Mouse (Mus musculus): ENCODE measurements around the gene Il4ra. TPM values are rescaled to one million over a fixed set of nuclear protein-coding genes. Genes with fewer than 3 reads are reported as not detected.
A peak's percentile ranks its signal among the peaks of the same experiment; 100 is the strongest.

Gene Il4ra
- total RNA-seq, 2 experiments from 2014 or later, result 13.2 to 19.1 TPM

DNA sequence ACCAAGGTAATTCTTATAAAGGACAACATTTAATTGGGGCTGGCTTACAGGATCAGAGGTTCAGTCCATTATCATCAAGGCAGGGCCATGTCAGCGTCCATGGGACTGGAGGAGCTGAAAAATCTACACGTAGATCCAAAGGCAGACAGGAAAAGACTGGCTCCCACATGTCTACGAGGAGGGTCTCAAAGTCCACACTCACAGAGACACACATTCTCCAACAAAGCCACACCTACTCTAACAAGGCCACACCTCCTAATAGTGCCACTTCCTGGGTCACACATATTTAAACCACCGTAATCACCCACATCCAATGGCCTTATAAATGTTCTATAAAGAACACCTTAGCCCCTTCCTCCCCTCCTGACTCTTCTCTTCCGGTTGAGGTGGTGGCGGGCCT, 5.2 kb upstream of the Il4ra start:
- intact Hi-C loops (cut with DNase I), result no loop called here
- DNase-seq, result no peak

DNA sequence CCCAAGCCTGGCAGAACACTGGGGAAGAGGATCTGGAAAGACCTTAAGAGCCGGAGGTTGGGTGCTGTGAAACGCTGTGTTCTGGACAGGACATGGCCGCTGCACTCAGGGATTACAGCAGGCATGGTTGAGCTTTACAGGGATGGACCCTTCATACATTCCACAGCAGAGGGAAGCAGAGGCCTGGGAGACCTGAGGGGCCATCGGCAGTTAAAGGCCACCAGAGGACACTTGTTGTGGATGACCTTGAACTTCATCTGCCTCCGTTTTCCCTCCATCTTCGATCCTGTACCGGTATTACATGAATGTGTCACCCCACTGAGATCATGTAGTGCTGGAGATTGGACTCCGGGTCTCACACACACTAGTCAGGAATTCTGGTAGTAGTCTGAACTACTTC, 2.0 kb upstream of the Il4ra start:
- no peak for DNase-seq
- intact Hi-C loops (cut with DNase I), result no loop called here

DNA sequence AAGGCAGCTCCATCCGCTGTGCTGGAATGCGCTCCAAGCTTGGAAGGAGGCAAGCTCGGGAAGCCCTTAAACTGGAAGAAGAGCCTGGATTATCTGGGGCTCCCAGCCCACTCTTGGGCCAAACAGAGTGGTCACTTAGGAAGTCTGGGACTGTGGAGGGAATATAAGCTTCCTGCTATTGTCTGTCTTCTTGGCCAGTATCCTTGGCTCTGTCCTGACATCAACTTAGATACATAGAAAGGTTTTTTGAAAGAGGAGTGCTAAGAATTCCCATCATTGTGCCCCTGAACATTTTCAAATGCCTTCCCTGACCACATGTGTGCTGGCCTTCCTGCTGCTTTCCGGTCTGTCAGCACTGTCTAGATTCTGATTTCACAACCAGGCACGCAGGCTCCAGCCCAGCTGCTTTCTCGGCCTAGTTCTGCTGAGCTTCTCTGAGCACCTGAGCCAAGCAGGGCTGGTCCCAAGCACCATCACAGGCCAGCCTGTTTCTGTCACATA, 989 bp upstream of the Il4ra start:
- intact Hi-C loops (cut with DNase I), result no loop called here
- DNase-seq, result peak; percentile 58 to 70

DNA sequence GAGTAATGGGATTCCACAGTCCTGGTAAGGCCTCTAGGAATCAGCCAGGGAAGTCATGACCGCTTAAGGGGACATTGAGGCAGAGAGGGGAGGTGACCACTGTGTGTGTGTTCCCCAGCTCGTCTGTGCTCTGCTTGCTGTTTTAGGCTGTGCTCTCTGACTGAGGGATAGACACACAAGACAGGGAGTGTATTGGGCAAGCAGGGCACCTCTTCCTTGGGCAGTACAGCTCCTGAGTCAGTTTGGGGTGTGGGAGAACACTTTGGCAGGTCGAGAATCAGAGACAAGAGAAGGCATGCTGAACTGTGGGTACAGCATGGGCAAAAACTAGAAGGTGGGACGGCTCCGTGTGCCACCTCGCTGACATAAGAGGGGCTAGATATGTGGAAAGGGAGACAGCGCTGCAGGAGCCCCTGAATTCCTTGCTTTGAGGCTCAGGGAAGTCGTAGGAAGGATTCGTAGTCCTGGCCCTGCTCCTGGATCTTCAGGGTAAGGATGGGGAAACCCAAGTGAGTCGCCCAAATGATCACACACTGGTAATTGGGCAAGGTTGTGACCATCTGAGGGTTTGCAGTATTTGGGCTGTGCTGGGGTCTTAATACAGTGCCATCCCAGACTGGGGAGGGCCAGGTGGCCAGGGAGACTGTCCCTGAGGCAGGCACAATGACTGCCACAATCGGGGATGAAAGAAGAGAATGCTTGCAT, 1.1 kb downstream of the Il4ra start:
- intact Hi-C loops (cut with DNase I), result loop anchor here (1.0 to 2.0 kb wide), 2 partner anchors 28 to 62 kb away; partner anchors contain the start of gene Nsmce1
- DNase-seq, result peak in 1 of 2 experiments; percentile 23

- no peak for DNase-seq
- intact Hi-C loops (cut with DNase I), result loop anchor here (2.0 kb wide), 1 partner anchor 63 kb away; the partner anchor contains the start of gene Nsmce1
Measured at GRCm38 (mm10) chr7:125553653-125554428, 1.9 kb downstream of the Il4ra start.

DNA sequence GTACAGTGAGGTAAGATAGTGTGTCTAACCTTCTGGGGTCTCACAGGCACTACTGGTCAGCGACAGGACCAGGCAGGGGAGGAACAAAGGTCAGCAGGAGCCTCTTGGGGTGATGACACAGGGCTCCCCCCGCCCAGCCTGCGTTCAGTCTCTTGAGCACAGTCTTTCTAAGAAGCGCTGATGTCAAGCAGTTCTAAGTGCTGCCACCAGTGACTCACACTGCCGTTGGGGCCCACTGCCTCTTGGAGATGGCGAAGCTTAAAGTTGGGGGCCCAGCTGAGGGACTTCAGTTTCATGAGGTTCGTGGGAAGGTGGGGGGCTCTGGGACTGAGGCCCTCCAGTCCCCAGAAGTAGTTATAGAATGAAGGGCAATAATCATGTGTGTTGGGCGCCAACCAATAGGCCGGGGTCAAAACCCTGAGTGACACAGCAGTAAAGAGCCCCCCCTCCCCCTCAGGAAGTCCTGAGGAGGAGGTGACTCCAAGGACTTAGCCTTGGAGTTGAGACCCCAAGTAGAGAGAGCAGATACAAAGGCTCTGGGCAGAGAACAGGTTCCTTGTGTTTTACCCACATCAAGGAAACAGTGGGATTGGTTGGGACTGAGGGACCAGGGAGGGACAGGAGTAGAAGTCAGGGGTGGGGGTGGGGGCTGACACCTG, 2.7 kb downstream of the Il4ra start:
- peak in 1 of 2 experiments; percentile 4 for DNase-seq
- intact Hi-C loops (cut with DNase I), result no loop called here

DNA sequence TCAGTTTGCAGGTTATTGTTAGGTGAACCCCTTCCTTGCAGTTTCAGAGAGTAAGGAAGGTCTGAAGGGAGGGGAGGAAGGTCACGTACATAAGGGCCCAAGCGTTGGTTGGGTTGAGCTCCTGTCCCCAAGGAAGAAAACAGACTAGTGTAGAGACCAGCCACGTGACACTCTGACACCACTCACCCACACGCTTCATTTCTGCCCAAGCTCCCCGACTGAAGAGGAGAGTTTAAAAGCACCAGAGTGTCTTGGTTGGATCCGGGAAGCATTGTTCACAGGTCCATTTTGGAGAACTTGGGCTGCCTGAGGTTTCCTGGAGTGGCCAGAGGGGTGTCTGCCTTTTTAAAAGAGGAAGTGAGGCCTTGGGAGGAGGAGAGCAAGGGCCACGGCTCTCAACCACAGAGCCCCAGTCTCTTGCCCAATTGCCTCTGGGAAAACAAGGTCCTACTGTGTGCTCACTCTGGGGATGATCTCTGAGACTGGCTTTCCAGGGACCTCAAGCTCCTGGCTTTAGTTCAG, 3.5 kb downstream of the Il4ra start:
- DNase-seq, result peak in 1 of 2 experiments; percentile 26
- intact Hi-C loops (cut with DNase I), result no loop called here

GRCm38 (mm10) chr7:125556096-125556495, 4.2 kb downstream of the Il4ra start:
- DNase-seq, result no peak
- intact Hi-C loops (cut with DNase I), result no loop called here

- DNase-seq, result peak in 1 of 2 experiments; percentile 19
- intact Hi-C loops (cut with DNase I), result no loop called here
Measured at GRCm38 (mm10) chr7:125556865-125557264, 4.9 kb downstream of the Il4ra start.

GRCm38 (mm10) chr7:125558401-125558945, 6.6 kb downstream of the Il4ra start:
- intact Hi-C loops (cut with DNase I), result no loop called here
- peak in 1 of 2 experiments; percentile 3 for DNase-seq

GRCm38 (mm10) chr7:125558997-125559396, 7.1 kb downstream of the Il4ra start:
- intact Hi-C loops (cut with DNase I), result no loop called here
- DNase-seq, result no peak

DNA sequence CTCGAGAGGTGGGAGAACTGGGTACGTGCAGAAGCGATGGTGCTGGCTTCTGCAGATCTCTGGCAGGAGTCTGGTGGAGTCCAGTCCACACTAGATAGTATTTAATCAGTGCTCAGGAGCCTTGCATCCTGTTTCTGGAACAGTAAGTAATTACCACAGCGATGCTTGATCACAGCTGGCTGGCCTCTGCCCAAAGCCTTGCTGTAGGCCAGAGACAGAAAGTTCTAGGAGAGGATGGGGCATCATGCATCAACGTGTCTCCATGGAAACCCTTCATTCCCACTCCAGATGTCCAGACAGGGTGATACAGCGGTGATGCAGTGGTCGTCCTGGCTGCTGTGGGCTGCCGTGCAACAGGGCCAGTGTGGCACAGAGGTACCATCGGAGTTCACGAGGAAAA, 7.6 kb downstream of the Il4ra start:
- DNase-seq, result peak; percentile 58 to 60
- intact Hi-C loops (cut with DNase I), result no loop called here

GRCm38 (mm10) chr7:125560146-125560785, 8.3 kb downstream of the Il4ra start:
- DNase-seq, result peak; percentile 64 to 66
- intact Hi-C loops (cut with DNase I), result loop anchor here (2.0 kb wide), 1 partner anchor 17 kb away; no protein-coding TSS in a partner anchor

DNA sequence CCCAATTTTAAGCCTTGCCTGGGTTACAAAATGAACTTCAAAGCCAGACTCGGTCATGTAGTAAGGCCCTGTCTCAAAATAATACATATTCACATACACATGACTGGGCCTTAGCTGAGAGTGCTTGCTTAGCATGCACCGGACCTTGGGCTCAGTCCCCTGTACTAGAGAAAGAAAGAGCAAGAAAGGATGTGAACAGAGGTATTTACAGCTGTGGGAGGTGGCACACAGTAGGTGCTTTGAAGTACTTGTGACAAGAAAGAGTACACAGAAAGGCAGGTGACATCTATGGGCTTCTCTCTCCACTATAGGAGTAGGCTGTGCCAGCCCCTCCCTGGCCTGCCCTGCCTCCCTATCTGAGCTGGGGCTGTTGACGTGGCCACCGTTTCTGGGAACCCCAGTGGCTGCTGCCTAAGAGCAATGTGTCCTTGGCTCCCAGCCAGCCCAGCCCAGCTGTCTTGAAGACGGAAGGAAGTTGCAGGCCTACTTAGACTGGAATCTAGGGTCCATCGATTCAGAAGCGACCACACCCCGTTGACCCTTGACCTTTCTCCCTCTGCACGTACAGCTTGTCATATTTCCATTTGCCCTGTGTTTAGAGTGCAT, 9.3 kb downstream of the Il4ra start:
- intact Hi-C loops (cut with DNase I), result loop anchor here (2.0 kb wide), 1 partner anchor 16 kb away; no protein-coding TSS in a partner anchor
- DNase-seq, result peak; percentile 89 to 91

GRCm38 (mm10) chr7:125562413-125562812, 10.5 kb downstream of the Il4ra start:
- DNase-seq, result no peak
- intact Hi-C loops (cut with DNase I), result no loop called here

- no peak for DNase-seq
- intact Hi-C loops (cut with DNase I), result no loop called here
Measured at GRCm38 (mm10) chr7:125563093-125563492, 11.2 kb downstream of the Il4ra start.

- DNase-seq, result no peak
- intact Hi-C loops (cut with DNase I), result no loop called here
Measured at GRCm38 (mm10) chr7:125564316-125565024, 12.6 kb downstream of the Il4ra start.

DNA sequence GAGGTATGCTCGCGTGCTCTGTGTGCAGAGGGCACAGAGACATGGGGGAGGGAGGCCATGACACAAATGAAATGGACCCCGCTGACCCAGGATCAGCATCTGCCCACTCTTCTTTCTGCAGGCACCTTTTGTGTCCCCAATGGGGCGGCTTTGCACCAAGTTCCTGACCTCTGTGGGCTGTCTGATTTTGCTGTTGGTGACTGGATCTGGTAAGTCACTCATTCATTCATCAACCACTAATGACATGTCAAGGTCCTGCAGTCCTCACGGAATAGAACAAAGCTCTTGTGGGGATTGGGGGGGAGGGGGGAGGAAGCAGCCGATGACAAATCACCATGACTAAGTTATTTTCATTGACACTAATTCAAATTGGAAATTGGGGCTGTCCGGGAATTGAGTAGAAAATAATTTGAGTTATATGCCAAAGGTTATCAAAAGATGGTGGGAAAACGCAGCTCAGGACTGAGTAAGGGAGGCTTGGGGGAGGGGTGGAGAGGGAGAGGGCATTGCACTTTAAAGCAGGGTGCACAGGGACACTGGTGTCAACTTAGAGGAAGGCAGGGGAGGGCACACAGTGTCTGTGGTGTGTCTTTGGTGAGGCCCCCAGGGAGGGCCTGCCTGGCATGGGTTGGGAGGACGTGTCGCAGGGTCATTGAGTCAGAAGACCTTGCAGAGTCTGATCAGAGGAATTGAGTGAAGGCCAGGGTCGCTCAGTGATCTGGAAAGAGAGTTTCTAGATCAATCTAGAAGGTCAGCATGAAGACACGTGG, 13.8 kb downstream of the Il4ra start:
- intact Hi-C loops (cut with DNase I), result no loop called here
- no peak for DNase-seq
